Mouse (Mus musculus) liver, embryonic 16.5 days (tissue): Measurements from ENCODE around the gene Fgf7. TPM values are rescaled to one million over a fixed set of nuclear protein-coding genes. Genes with fewer than 3 reads are reported as not detected.

Experiments
- ATAC-seq: fragments of 200-750 bp; cut with Nextera tagmentation; 2 replicates; pipeline ENCODE4 v1.8.0; 2017; ENCODE audit warnings: low read depth, mild to moderate bottlenecking, moderate number of reproducible peaks, moderate library complexity
- H3K27ac ChIP-seq: fragments of 300-500 bp; sonication (generic); 2 replicates; pipeline ENCODE4 v1.5.1; 2014; ENCODE audit warnings: mild to moderate bottlenecking, low read length
- H3K27me3 ChIP-seq: fragments of 300-500 bp; sonication (generic); 2 replicates; pipeline ENCODE4 v1.6.1; 2014; ENCODE audit warnings: low read depth, low read length, mixed read lengths; ENCODE audit not compliant: control insufficient read depth, insufficient read depth
- H3K36me3 ChIP-seq: fragments of 300-500 bp; sonication (generic); 2 replicates; pipeline ENCODE4 v1.6.1; 2014; ENCODE audit warnings: mild to moderate bottlenecking; ENCODE audit not compliant: control insufficient read depth, insufficient read depth
- H3K4me1 ChIP-seq: fragments of 300-500 bp; sonication (generic); 2 replicates; pipeline ENCODE4 v1.6.1; 2014; ENCODE audit warnings: low read depth, low read length, mixed read lengths; ENCODE audit not compliant: control insufficient read depth
- H3K4me2 ChIP-seq: fragments of 300-500 bp; sonication (generic); 2 replicates; pipeline ENCODE4 v1.6.1; 2014; ENCODE audit warnings: low read depth, low read length, mixed read lengths
- H3K4me3 ChIP-seq: fragments of 300-500 bp; sonication (generic); 2 replicates; pipeline ENCODE4 v1.5.1; 2014; ENCODE audit warnings: low read depth, mild to moderate bottlenecking, low read length
- H3K9ac ChIP-seq: fragments of 300-500 bp; sonication (generic); 2 replicates; pipeline ENCODE4 v1.6.1; 2014; ENCODE audit warnings: low read depth, low read length
- H3K9me3 ChIP-seq: fragments of 300-500 bp; sonication (generic); replicated peaks from 2 replicates; pipeline ENCODE4 v1.6.1; 2016; ENCODE audit warnings: low read length; ENCODE audit not compliant: control insufficient read depth
- WGBS: fragments of 180-500 bp; shearing (Covaris S2); extraction: QIAGEN DNeasy Blood & Tissue Kit; methylation state at CpG from one replicate; pipeline ENCODE4 v1.1.7; 2014; ENCODE audit not compliant: insufficient replicate concordance; 5-methylcytosine and 5-hydroxymethylcytosine counted together
- polyA plus RNA-seq: library from polyadenylated mRNA; unstranded; fragments of >200 nt; fragmentation: Nextera tagmentation; extraction: Ambion mirVana; gene quantifications from 2 replicates; pipeline ENCODE4 v1.2.1, GENCODE M21; 2015

The Fgf7 gene
- polyA plus RNA-seq, 1 experiment from 2014 or later: 0.11 TPM

GRCm38 (mm10) chr2:126052749-126053557 is 18.5 kb downstream of the Fgf7 start:
- no peak overlapping the region for H3K27ac ChIP-seq
- WGBS: 53% methylated on average over 6 of the region's 6 CpGs
- H3K36me3 ChIP-seq: no peaks in the 10 kb centered on the region
- no peaks in the 10 kb centered on the region for H3K9me3 ChIP-seq
- no peaks in the 10 kb centered on the region for H3K4me1 ChIP-seq
- no peak overlapping the region for H3K4me3 ChIP-seq
- H3K4me2 ChIP-seq: no peak overlapping the region
- H3K27me3 ChIP-seq: no peaks in the 10 kb centered on the region
- no peak overlapping the region for H3K9ac ChIP-seq
- ATAC-seq: no peak

- no peak for ATAC-seq
- no peaks in the 10 kb centered on the region for H3K36me3 ChIP-seq
- H3K4me2 ChIP-seq: no peak overlapping the region
- no peaks in the 10 kb centered on the region for H3K4me1 ChIP-seq
- no peak overlapping the region for H3K4me3 ChIP-seq
- WGBS: 51% methylated on average over 5 of the region's 5 CpGs
- no peaks in the 10 kb centered on the region for H3K9me3 ChIP-seq
- no peaks in the 10 kb centered on the region for H3K27me3 ChIP-seq
- no peak overlapping the region for H3K27ac ChIP-seq
- no peak overlapping the region for H3K9ac ChIP-seq
Measured at GRCm38 (mm10) chr2:126053657-126054056, 19.2 kb downstream of the Fgf7 start.

- Histone ChIP-seq H3K27me3 (no peaks in the 10 kb centered on the region), H3K4me1 (no peaks in the 10 kb centered on the region), H3K9ac (no peak overlapping the region), H3K9me3 (no peaks in the 10 kb centered on the region), H3K36me3 (no peaks in the 10 kb centered on the region), H3K27ac (no peak overlapping the region), H3K4me3 (no peak overlapping the region), H3K4me2 (no peak overlapping the region)
- ATAC-seq: no peak
- WGBS: 59% methylated on average over 4 of the region's 4 CpGs
Measured at GRCm38 (mm10) chr2:126060595-126060994, 26.1 kb downstream of the Fgf7 start.

- no peaks in the 10 kb centered on the region for H3K36me3 ChIP-seq
- no peaks in the 10 kb centered on the region for H3K4me1 ChIP-seq
- no peaks in the 10 kb centered on the region for H3K9me3 ChIP-seq
- no peak overlapping the region for H3K27ac ChIP-seq
- no peak for ATAC-seq
- H3K4me2 ChIP-seq: no peak overlapping the region
- no peak overlapping the region for H3K4me3 ChIP-seq
- no peak overlapping the region for H3K9ac ChIP-seq
- no peaks in the 10 kb centered on the region for H3K27me3 ChIP-seq
- 71% methylated on average over 17 of the region's 17 CpGs for WGBS
Measured at GRCm38 (mm10) chr2:126061037-126061773, 26.7 kb downstream of the Fgf7 start.

DNA sequence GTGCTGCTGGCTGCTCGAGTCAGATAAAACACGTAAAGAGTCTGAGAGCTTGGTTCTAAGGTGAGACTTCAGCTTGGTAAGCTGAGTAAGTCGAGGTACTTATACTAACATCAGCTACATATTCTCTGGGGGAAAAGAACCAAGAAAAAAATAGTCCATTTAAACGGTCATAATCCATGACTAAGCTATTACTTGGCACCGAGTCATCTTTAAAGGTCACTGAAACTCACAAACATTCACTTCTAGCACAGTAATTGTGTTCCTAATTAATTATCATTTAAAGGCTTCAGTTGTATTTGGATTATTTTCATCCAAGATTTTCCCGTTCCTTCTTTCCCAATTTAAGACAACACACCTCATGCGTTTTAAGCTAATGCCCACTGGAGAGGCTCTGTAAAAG is 28.4 kb downstream of the Fgf7 start:
- H3K9ac ChIP-seq: no peak overlapping the region

GRCm38 (mm10) chr2:126064814-126065213 is 30.4 kb downstream of the Fgf7 start:
- H3K27ac ChIP-seq: no peak overlapping the region
- 40% methylated on average over 2 of the region's 2 CpGs for WGBS
- no peak overlapping the region for H3K4me2 ChIP-seq
- no peaks in the 10 kb centered on the region for H3K4me1 ChIP-seq
- H3K9ac ChIP-seq: no peak overlapping the region
- H3K9me3 ChIP-seq: no peaks in the 10 kb centered on the region
- no peak for ATAC-seq
- no peak overlapping the region for H3K4me3 ChIP-seq
- H3K36me3 ChIP-seq: no peaks in the 10 kb centered on the region
- H3K27me3 ChIP-seq: no peaks in the 10 kb centered on the region

More for the DNA sequence above, 28.4 kb downstream of the Fgf7 start:
- no peaks in the 10 kb centered on the region for H3K4me1 ChIP-seq
- H3K36me3 ChIP-seq: no peaks in the 10 kb centered on the region
- no peak overlapping the region for H3K4me3 ChIP-seq
- WGBS: 66% methylated on average over 7 of the region's 7 CpGs
- H3K4me2 ChIP-seq: no peak overlapping the region
- ATAC-seq: no peak
- H3K27ac ChIP-seq: no peak overlapping the region
- H3K9me3 ChIP-seq: no peaks in the 10 kb centered on the region
- H3K27me3 ChIP-seq: no peaks in the 10 kb centered on the region

DNA sequence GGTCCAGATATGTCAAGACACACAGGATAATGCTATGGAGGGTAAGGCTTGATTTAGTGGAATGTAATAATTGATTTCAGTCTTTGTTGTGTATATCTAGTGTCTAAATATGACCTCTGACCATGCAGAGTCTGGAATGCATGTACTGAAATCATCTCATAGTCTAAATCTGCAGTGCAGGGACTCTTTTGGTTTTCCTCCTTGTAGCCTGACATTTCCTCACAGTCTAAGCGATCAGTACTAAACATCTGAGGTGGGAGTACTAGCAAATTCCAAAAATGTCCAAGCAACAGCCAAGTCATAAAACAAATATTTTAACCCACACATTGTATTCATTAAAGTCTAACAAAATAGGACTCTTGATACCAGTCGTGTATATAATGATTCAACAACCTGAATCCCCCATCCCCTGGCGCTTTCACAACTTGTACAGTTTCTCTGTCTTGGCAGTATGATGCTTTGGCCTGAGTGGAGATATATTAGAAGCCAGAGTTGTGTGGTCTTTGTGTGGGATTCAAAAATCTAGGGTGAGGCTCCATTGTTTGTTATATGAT is 30.9 kb downstream of the Fgf7 start:
- 57% methylated on average over 3 of the region's 3 CpGs for WGBS
- no peak overlapping the region for H3K27ac ChIP-seq
- no peak for ATAC-seq
- H3K27me3 ChIP-seq: no peaks in the 10 kb centered on the region
- H3K4me1 ChIP-seq: no peaks in the 10 kb centered on the region
- no peaks in the 10 kb centered on the region for H3K9me3 ChIP-seq
- H3K4me3 ChIP-seq: no peak overlapping the region
- H3K36me3 ChIP-seq: no peaks in the 10 kb centered on the region
- H3K4me2 ChIP-seq: no peak overlapping the region
- no peak overlapping the region for H3K9ac ChIP-seq

DNA sequence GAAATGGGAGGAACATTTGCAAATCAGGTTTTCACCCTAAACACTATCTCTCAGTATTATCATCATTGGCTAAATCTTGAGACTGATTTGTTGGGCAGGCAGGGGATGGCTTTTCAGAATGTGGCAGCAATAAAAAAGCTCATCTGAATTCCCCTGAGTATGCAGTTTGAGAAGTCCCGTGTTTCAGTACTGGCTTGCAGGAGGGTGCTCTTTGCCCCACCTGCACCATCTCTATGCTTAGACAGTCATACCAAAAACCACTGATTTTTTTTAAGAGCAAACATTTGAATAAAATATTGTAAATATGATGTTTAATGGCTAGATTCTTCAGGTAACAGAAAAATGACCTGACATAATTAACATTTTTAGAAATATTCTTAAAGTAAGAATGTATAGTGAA is 35.3 kb downstream of the Fgf7 start:
- Histone ChIP-seq H3K9me3 (no peaks in the 10 kb centered on the region), H3K4me2 (no peak overlapping the region), H3K27me3 (no peaks in the 10 kb centered on the region), H3K4me1 (no peaks in the 10 kb centered on the region), H3K9ac (no peak overlapping the region), H3K4me3 (no peak overlapping the region), H3K27ac (no peak overlapping the region), H3K36me3 (no peaks in the 10 kb centered on the region)
- no peak for ATAC-seq
- WGBS: 58% methylated on average over 1 of the region's 1 CpGs

GRCm38 (mm10) chr2:126073744-126074143 is 39.3 kb downstream of the Fgf7 start:
- ATAC-seq: no peak
- H3K4me1 ChIP-seq: no peaks in the 10 kb centered on the region
- no peak overlapping the region for H3K9ac ChIP-seq
- H3K9me3 ChIP-seq: no peaks in the 10 kb centered on the region
- no peak overlapping the region for H3K27ac ChIP-seq
- no peak overlapping the region for H3K4me3 ChIP-seq
- no peak overlapping the region for H3K4me2 ChIP-seq
- 54% methylated on average over 4 of the region's 4 CpGs for WGBS
- H3K36me3 ChIP-seq: no peaks in the 10 kb centered on the region
- no peaks in the 10 kb centered on the region for H3K27me3 ChIP-seq
